Mouse (Mus musculus) hematopoietic stem cell, adult 5-6 weeks (primary cell): ENCODE data around the gene Ly6g6d. TPM values are rescaled to one million over a fixed set of nuclear protein-coding genes. Genes with fewer than 3 reads are reported as not detected.
A peak's percentile ranks its signal among the peaks of the same experiment; 100 is the strongest.

Experiments
- ATAC-seq, 2 experiments: fragments of 125-278 bp in 1 of 2; replicated peaks in 1 of 2; 2 replicates each; pipeline ENCODE4 v1.8.0; 2016 to 2017; ENCODE audit warnings: inconsistent platforms in 2 of 2, mild to moderate bottlenecking in 2 of 2, moderate number of reproducible peaks in 2 of 2, low read depth in 1 of 2, moderate TSS enrichment in 1 of 2; ENCODE audit not compliant: low FRiP score in 2 of 2, poor library complexity in 2 of 2, severe bottlenecking in 2 of 2, insufficient read depth in 1 of 2, low TSS enrichment in 1 of 2
- total RNA-seq: library from RNA; stranded (forward); fragments of 172-1452, 232-1000 nt; gene quantifications from 2 replicates; pipeline ENCODE4 v1.2.3, GENCODE M21; 2017

Gene Ly6g6d
- total RNA-seq, 1 experiment from 2014 or later: not detected

- ATAC-seq: no peak
These were observed 25.4 kb upstream of the Ly6g6d start for GRCm38 (mm10) chr17:35103221-35103690.

GRCm38 (mm10) chr17:35102299-35102698 lies 24.4 kb upstream of the Ly6g6d start:
- no peak for ATAC-seq

GRCm38 (mm10) chr17:35101161-35101560 lies 23.3 kb upstream of the Ly6g6d start:
- ATAC-seq: no peak

GRCm38 (mm10) chr17:35100196-35100765 lies 22.4 kb upstream of the Ly6g6d start:
- ATAC-seq: no peak

GRCm38 (mm10) chr17:35097164-35097655 lies 19.3 kb upstream of the Ly6g6d start:
- no peak for ATAC-seq

GRCm38 (mm10) chr17:35096597-35096996 lies 18.7 kb upstream of the Ly6g6d start:
- no peak for ATAC-seq

GRCm38 (mm10) chr17:35094475-35095365 lies 16.9 kb upstream of the Ly6g6d start:
- ATAC-seq: no peak

GRCm38 (mm10) chr17:35092403-35093198 lies 14.7 kb upstream of the Ly6g6d start:
- no peak for ATAC-seq

- 0 out of 4 replicates have a peak, but pooled peaks of 1 of the 2 experiments have one; percentile 9 for ATAC-seq
These were observed 12.5 kb upstream of the Ly6g6d start for GRCm38 (mm10) chr17:35090166-35090932.

GRCm38 (mm10) chr17:35088825-35089644 lies 11.2 kb upstream of the Ly6g6d start, which contains the start of gene Abhd16a:
Gene Abhd16a, plus strand, starts transcription at chr17:35089263.
- ATAC-seq: peak; percentile 96 to 98

- no peak for ATAC-seq
These were observed 10.3 kb upstream of the Ly6g6d start for GRCm38 (mm10) chr17:35088151-35088550.

- ATAC-seq: no peak
These were observed 7.5 kb upstream of the Ly6g6d start, which contains the start of gene Ly6g6f for GRCm38 (mm10) chr17:35085208-35085865. Gene Ly6g6f, minus strand, starts transcription at chr17:35085610.

GRCm38 (mm10) chr17:35083929-35084497 lies 6.1 kb upstream of the Ly6g6d start:
- no peak for ATAC-seq

- no peak for ATAC-seq
These were observed 5.1 kb upstream of the Ly6g6d start for GRCm38 (mm10) chr17:35082841-35083576.

GRCm38 (mm10) chr17:35080710-35081109 lies 2.8 kb upstream of the Ly6g6d start:
- no peak for ATAC-seq
